Mouse (Mus musculus) lung, embryonic 14.5 days (tissue): ENCODE data around the gene Elp1. TPM values are rescaled to one million over a fixed set of nuclear protein-coding genes. Genes with fewer than 3 reads are reported as not detected.

Experiments used
- ATAC-seq: fragments of 200-750 bp; cut with Nextera tagmentation; 2 replicates; pipeline ENCODE4 v1.8.0; 2017; ENCODE audit warnings: mild to moderate bottlenecking, moderate TSS enrichment, moderate library complexity; ENCODE audit not compliant: insufficient read depth
- DNase-seq: peaks from one replicate; pipeline ENCODE4 v3.0.0-alpha.2; 2015
- H3K27ac ChIP-seq: fragments of 300-500 bp; sonication (generic); 2 replicates; pipeline ENCODE4 v1.5.1; 2014; ENCODE audit warnings: low read depth, mild to moderate bottlenecking, moderate library complexity
- H3K27me3 ChIP-seq: fragments of 300-500 bp; sonication (generic); 2 replicates; pipeline ENCODE4 v1.6.1; 2014; ENCODE audit warnings: low read length, control low read depth; ENCODE audit not compliant: insufficient read depth
- H3K36me3 ChIP-seq: fragments of 300-500 bp; sonication (generic); 2 replicates; pipeline ENCODE4 v1.6.1; 2014; ENCODE audit warnings: control low read depth; ENCODE audit not compliant: insufficient read depth
- H3K4me1 ChIP-seq: fragments of 300-500 bp; sonication (generic); 2 replicates; pipeline ENCODE4 v1.6.1; 2014; ENCODE audit warnings: antibody characterized with exemption, control low read depth; ENCODE audit not compliant: insufficient read depth
- H3K4me2 ChIP-seq: fragments of 300-500 bp; sonication (generic); 2 replicates; pipeline ENCODE4 v1.6.1; 2014; ENCODE audit warnings: mild to moderate bottlenecking
- H3K4me3 ChIP-seq: fragments of 300-500 bp; sonication (generic); 2 replicates; pipeline ENCODE4 v1.5.1; 2014; ENCODE audit warnings: low read depth, low read length
- H3K9ac ChIP-seq: fragments of 300-500 bp; sonication (generic); 2 replicates; pipeline ENCODE4 v1.6.1; 2014
- H3K9me3 ChIP-seq: fragments of 300-500 bp; sonication (generic); 2 replicates; pipeline ENCODE4 v1.6.1; 2016; ENCODE audit warnings: low read depth, low read length, control low read depth
- CTCF ChIP-seq: IDR thresholded peaks from 2 replicates; pipeline ENCODE4 v1.5.1; 2016; ENCODE audit warnings: antibody characterized with exemption, low read depth
- WGBS: fragments of 180-500 bp; shearing (Covaris S2); extraction: QIAGEN DNeasy Blood & Tissue Kit; methylation state at CpG from one replicate; pipeline ENCODE4 v1.1.7; 2014; 5-methylcytosine and 5-hydroxymethylcytosine counted together
- polyA plus RNA-seq: library from polyadenylated mRNA; unstranded; fragments of >200 nt; fragmentation: Nextera tagmentation; extraction: Ambion mirVana; gene quantifications from 2 replicates; pipeline ENCODE4 v1.2.1, GENCODE M21; 2014

Gene Elp1
- polyA plus RNA-seq, 1 experiment from 2014 or later = 63.9 TPM

GRCm38 (mm10) chr4:56747456-56747855 is 54.7 kb downstream of the Elp1 start:
- 91% methylated on average over 9 of the region's 9 CpGs for WGBS
- H3K9me3 ChIP-seq = no peaks in the 10 kb centered on the region
- H3K36me3 ChIP-seq = peaks cover 43% of the 10 kb centered on the region
- H3K9ac ChIP-seq = no peak overlapping the region
- TF ChIP-seq CTCF = no peak
- no peak overlapping the region for H3K4me3 ChIP-seq
- H3K4me1 ChIP-seq = no peaks in the 10 kb centered on the region
- H3K27ac ChIP-seq = no peak overlapping the region
- H3K27me3 ChIP-seq = no peaks in the 10 kb centered on the region
- no peak overlapping the region for H3K4me2 ChIP-seq
- DNase-seq (no peak), ATAC-seq (no peak)

GRCm38 (mm10) chr4:56746345-56746744 is 55.8 kb downstream of the Elp1 start:
- no peaks in the 10 kb centered on the region for H3K4me1 ChIP-seq
- no peak for ATAC-seq
- no peaks in the 10 kb centered on the region for H3K27me3 ChIP-seq
- H3K27ac ChIP-seq = no peak overlapping the region
- H3K36me3 ChIP-seq = peaks cover 35% of the 10 kb centered on the region
- no peak overlapping the region for H3K4me3 ChIP-seq
- H3K4me2 ChIP-seq = no peak overlapping the region
- H3K9me3 ChIP-seq = no peaks in the 10 kb centered on the region
- TF ChIP-seq CTCF = no peak
- no peak for DNase-seq
- 88% methylated on average over 2 of the region's 2 CpGs for whole genome bisulfite sequencing
- no peak overlapping the region for H3K9ac ChIP-seq

GRCm38 (mm10) chr4:56743363-56744195 is 58.6 kb downstream of the Elp1 start, which contains the start of gene Actl7a:
TSS of gene Actl7a (plus strand) at chr4:56743413.
- no peak for ATAC-seq
- H3K4me1 ChIP-seq = no peaks in the 10 kb centered on the region

GRCm38 (mm10) chr4:56742698-56743097 is 59.4 kb downstream of the Elp1 start:
- Histone ChIP-seq H3K4me2 (no peak overlapping the region), H3K27ac (no peak overlapping the region), H3K27me3 (no peaks in the 10 kb centered on the region), H3K4me1 (no peaks in the 10 kb centered on the region), H3K9me3 (no peaks in the 10 kb centered on the region), H3K36me3 (peaks cover 12% of the 10 kb centered on the region; the same call in 1 of the 2 replicates), H3K9ac (no peak overlapping the region), H3K4me3 (no peak overlapping the region)
- DNase-seq (no peak), ATAC-seq (no peak)
- WGBS = 84% methylated on average over 4 of the region's 4 CpGs
- TF ChIP-seq CTCF = no peak

More at GRCm38 (mm10) chr4:56743363-56744195, 58.6 kb downstream of the Elp1 start, which contains the start of gene Actl7a:
- no peak for DNase-seq
- no peak for TF ChIP-seq CTCF
- Histone ChIP-seq H3K9me3 (no peaks in the 10 kb centered on the region), H3K4me2 (no peak within 1 kb of the TSS), H3K27me3 (no peaks in the 10 kb centered on the region), H3K27ac (no peak within 1 kb of the TSS), H3K36me3 (peaks cover 18% of the 10 kb centered on the region; the same call in 1 of the 2 replicates), H3K4me3 (no peak within 1 kb of the TSS), H3K9ac (no peak within 1 kb of the TSS)
- 92% methylated on average over 21 of the region's 21 CpGs for WGBS

- no peaks in the 10 kb centered on the region for H3K4me1 ChIP-seq
- H3K36me3 ChIP-seq = peaks cover 9% of the 10 kb centered on the region; the same call in 1 of the 2 replicates
- no peak within 1 kb of the TSS for H3K4me3 ChIP-seq
- no peak for ATAC-seq
- DNase-seq = no peak
- WGBS = 94% methylated on average over 13 of the region's 13 CpGs
- H3K27me3 ChIP-seq = no peaks in the 10 kb centered on the region
- no peak within 1 kb of the TSS for H3K4me2 ChIP-seq
- H3K27ac ChIP-seq = no peak within 1 kb of the TSS
- no peaks in the 10 kb centered on the region for H3K9me3 ChIP-seq
- no peak within 1 kb of the TSS for H3K9ac ChIP-seq
- TF ChIP-seq CTCF = no peak
These were observed 61.1 kb downstream of the Elp1 start, which contains the start of gene Actl7b for GRCm38 (mm10) chr4:56741041-56741493. TSS of gene Actl7b (minus strand) at chr4:56741443.

- no peak for TF ChIP-seq CTCF
- no peak overlapping the region for H3K9ac ChIP-seq
- H3K27me3 ChIP-seq = no peaks in the 10 kb centered on the region
- peaks cover 6% of the 10 kb centered on the region; the same call in 1 of the 2 replicates for H3K36me3 ChIP-seq
- no peak overlapping the region for H3K4me3 ChIP-seq
- no peak overlapping the region for H3K27ac ChIP-seq
- no peaks in the 10 kb centered on the region for H3K9me3 ChIP-seq
- ATAC-seq = no peak
- no peaks in the 10 kb centered on the region for H3K4me1 ChIP-seq
- H3K4me2 ChIP-seq = no peak overlapping the region
- WGBS = 95% methylated on average over 20 of the region's 20 CpGs
- no peak for DNase-seq
These were observed 61.5 kb downstream of the Elp1 start for GRCm38 (mm10) chr4:56740611-56741010.

- DNase-seq = no peak
- Histone ChIP-seq H3K9me3 (no peaks in the 10 kb centered on the region), H3K27ac (no peak within 1 kb of the TSS), H3K4me1 (no peaks in the 10 kb centered on the region), H3K9ac (no peak within 1 kb of the TSS), H3K4me3 (no peak within 1 kb of the TSS), H3K27me3 (no peaks in the 10 kb centered on the region), H3K4me2 (no peak within 1 kb of the TSS), H3K36me3 (peaks cover 1% of the 10 kb centered on the region; the same call in 1 of the 2 replicates)
- WGBS = 81% methylated on average over 18 of the region's 18 CpGs
- ATAC-seq = no peak
- no peak for TF ChIP-seq CTCF
These were observed 62.1 kb downstream of the Elp1 start, which contains the start of gene Gm26657 for GRCm38 (mm10) chr4:56740020-56740485. TSS of gene Gm26657 (plus strand) at chr4:56740070.
